Mouse (Mus musculus): Measurements from ENCODE around the gene Rab11fip3. TPM values are rescaled to one million over a fixed set of nuclear protein-coding genes. Genes with fewer than 3 reads are reported as not detected.

The Rab11fip3 gene
- total RNA-seq, 2 experiments from 2014 or later, result 88.9 to 96.2 TPM

- no peak for DNase-seq (ENCODE audit: low spot score)
Measured at GRCm38 (mm10) chr17:25959630-25960467, 109.5 kb downstream of the Rab11fip3 start.

GRCm38 (mm10) chr17:25958771-25959494 lies 110.4 kb downstream of the Rab11fip3 start:
- no peak for DNase-seq (ENCODE audit: low spot score)

GRCm38 (mm10) chr17:25957586-25958051 lies 111.7 kb downstream of the Rab11fip3 start:
- no peak for DNase-seq (ENCODE audit: low spot score)

GRCm38 (mm10) chr17:25956631-25957030 lies 112.7 kb downstream of the Rab11fip3 start:
- no peak for DNase-seq (ENCODE audit: low spot score)

- no peak for DNase-seq (ENCODE audit: low spot score)
Measured at GRCm38 (mm10) chr17:25956201-25956600, 113.2 kb downstream of the Rab11fip3 start.

- DNase-seq (ENCODE audit: low spot score), result no peak
Measured at GRCm38 (mm10) chr17:25955736-25956135, 113.6 kb downstream of the Rab11fip3 start.

GRCm38 (mm10) chr17:25954671-25955070 lies 114.7 kb downstream of the Rab11fip3 start:
- no peak for DNase-seq (ENCODE audit: low spot score)

- no peak for DNase-seq (ENCODE audit: low spot score)
Measured at GRCm38 (mm10) chr17:25953161-25953560, 116.2 kb downstream of the Rab11fip3 start.

GRCm38 (mm10) chr17:25951803-25952623 lies 117.3 kb downstream of the Rab11fip3 start, which contains the start of gene A930017K11Rik:
Gene A930017K11Rik, minus strand, starts transcription at chr17:25952565.
- no peak for DNase-seq (ENCODE audit: low spot score)

- no peak for DNase-seq (ENCODE audit: low spot score)
Measured at GRCm38 (mm10) chr17:25951225-25951802, 118.0 kb downstream of the Rab11fip3 start.

- no peak for DNase-seq (ENCODE audit: low spot score)
Measured at GRCm38 (mm10) chr17:25950706-25951105, 118.6 kb downstream of the Rab11fip3 start.

- no peak for DNase-seq (ENCODE audit: low spot score)
Measured at GRCm38 (mm10) chr17:25949981-25950380, 119.4 kb downstream of the Rab11fip3 start.

- DNase-seq (ENCODE audit: low spot score), result no peak
Measured at GRCm38 (mm10) chr17:25948051-25948450, 121.3 kb downstream of the Rab11fip3 start.

- DNase-seq (ENCODE audit: low spot score), result no peak
Measured at GRCm38 (mm10) chr17:25947576-25947975, 121.8 kb downstream of the Rab11fip3 start.

GRCm38 (mm10) chr17:25946891-25947290 lies 122.5 kb downstream of the Rab11fip3 start:
- no peak for DNase-seq (ENCODE audit: low spot score)

GRCm38 (mm10) chr17:25946349-25946748 lies 123.0 kb downstream of the Rab11fip3 start:
- no peak for DNase-seq (ENCODE audit: low spot score)

GRCm38 (mm10) chr17:25945517-25946155 lies 123.7 kb downstream of the Rab11fip3 start:
- no peak for DNase-seq (ENCODE audit: low spot score)

- no peak for DNase-seq (ENCODE audit: low spot score)
Measured at GRCm38 (mm10) chr17:25944366-25945163, 124.8 kb downstream of the Rab11fip3 start, which contains the start of the genes Pigq and Nhlrc4. Gene Pigq, minus strand, starts transcription at chr17:25944936. Gene Nhlrc4, minus strand, starts transcription at chr17:25944961.

- no peak for DNase-seq (ENCODE audit: low spot score)
Measured at GRCm38 (mm10) chr17:25943769-25944168, 125.6 kb downstream of the Rab11fip3 start.

GRCm38 (mm10) chr17:25943221-25943620 lies 126.1 kb downstream of the Rab11fip3 start:
- DNase-seq (ENCODE audit: low spot score), result no peak

Measured in gastrocnemius, adult 18-20 months (tissue).